Mouse (Mus musculus) embryonic fibroblast, embryonic 13.5 days (primary cell): ENCODE measurements around the gene Wfikkn2.

Source experiments
- CTCF ChIP-seq: IDR thresholded peaks from 2 replicates; pipeline ENCODE4 v1.5.1; 2011; ENCODE audit warnings: mild to moderate bottlenecking, control low read depth, low read length, moderate library complexity, borderline replicate concordance; ENCODE audit not compliant: insufficient read depth
- POLR2A ChIP-seq: IDR thresholded peaks from 2 replicates; pipeline ENCODE4 v1.6.1; 2011; ENCODE audit warnings: low read depth, mild to moderate bottlenecking, control low read depth, low read length, moderate library complexity

- TF ChIP-seq POLR2A (no peak), CTCF (no peak)
These were observed 49.4 kb upstream of the Wfikkn2 start for GRCm38 (mm10) chr11:94294996-94295845.
